Mouse (Mus musculus): ENCODE data around the gene Fosl1. TPM values are rescaled to one million over a fixed set of nuclear protein-coding genes. Genes with fewer than 3 reads are reported as not detected.
"Not testable (repeated sequence)": the region's sequence is repeated elsewhere in the genome, so short reads cannot be mapped to it uniquely, and the experiment has no call there.

The Fosl1 gene
- not detected for total RNA-seq (2021)

- no peak for DNase-seq (ENCODE audit: low spot score)
- intact Hi-C loops (cut with DNase I): no loop called here
Observed at GRCm38 (mm10) chr19:5447515-5448353, at the start of gene Fosl1. TSS of gene Fosl1 (plus strand) at chr19:5447547.

GRCm38 (mm10) chr19:5401073-5401472, 46.3 kb upstream of the Fosl1 start:
- DNase-seq (ENCODE audit: low spot score); intact Hi-C loops (cut with DNase I): not testable (repeated sequence)

DNA sequence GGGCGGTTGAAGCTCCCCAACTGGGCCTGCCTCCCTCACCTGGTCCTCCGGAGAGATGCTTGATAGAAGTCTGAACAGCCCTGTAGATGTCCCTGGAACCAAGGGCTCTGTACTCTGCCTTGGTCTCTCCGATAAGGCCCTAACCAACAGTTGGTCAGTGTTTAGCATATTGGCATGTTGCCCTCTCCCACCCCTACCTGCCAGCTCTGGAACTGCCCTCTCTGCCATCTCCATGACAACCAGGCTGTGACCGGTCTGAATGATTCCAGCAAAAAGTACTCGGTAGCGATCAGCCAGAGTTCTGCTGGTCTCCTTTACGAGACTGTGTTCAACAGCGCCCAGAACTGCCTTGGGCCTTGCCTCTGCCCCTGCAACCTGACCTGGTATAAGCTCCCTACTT, 45.1 kb upstream of the Fosl1 start, which contains the start of gene Tsga10ip:
Gene Tsga10ip (minus strand): TSS at position 234 of the 400 bp plus-strand sequence.
- no peak for DNase-seq (ENCODE audit: low spot score)
- intact Hi-C loops (cut with DNase I): no loop called here

DNA sequence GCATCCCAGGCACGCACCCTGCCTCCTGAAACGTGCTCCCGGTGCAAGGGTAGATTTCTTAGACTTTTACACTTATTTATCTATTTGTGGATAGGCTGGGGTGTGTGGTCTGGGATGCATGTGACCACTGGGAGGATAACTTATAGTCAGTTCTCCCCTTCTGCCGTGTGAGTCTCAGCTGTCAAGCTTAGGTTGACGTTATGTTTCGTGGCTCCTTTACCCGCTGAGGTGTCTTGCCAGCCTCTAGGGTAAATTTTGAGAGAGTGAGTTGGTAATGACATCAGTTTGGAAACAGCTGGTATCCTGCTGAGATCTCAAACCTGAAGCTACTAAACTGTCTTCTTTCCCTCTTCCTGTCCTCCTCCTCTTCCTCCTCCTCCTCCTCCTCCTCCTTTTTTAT, 41.4 kb upstream of the Fosl1 start:
- no peak for DNase-seq (ENCODE audit: low spot score)
- intact Hi-C loops (cut with DNase I): no loop called here

DNA sequence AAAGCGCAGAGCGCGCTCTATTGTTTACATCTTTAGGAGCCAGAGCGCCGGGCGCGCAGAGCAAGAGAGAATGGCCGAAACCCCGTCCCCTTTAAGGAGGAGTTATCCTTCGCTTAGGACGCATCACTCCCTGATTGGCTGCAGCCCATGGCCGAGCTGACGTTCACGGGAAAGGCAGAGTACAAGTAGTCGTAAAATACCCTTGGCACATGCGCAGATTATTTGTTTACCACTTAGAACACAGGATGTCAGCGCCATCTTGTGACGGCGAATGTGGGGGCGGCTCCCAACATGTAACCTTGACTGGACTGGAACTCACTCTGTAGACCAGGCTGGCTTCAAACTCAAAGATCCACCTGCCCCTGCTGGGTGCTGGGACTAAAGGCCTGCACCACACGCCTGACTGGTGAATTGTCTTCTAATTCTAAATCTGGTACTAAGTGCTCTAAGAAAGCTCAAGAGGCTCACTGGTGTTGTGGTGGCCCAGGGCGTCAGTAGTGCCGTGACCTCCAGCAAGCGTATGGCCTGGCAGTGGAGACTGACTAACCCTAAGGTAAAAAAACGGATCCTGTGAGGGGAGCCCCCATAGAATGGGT, 40.7 kb upstream of the Fosl1 start:
- DNase-seq (ENCODE audit: low spot score); intact Hi-C loops (cut with DNase I): not testable (repeated sequence)

DNA sequence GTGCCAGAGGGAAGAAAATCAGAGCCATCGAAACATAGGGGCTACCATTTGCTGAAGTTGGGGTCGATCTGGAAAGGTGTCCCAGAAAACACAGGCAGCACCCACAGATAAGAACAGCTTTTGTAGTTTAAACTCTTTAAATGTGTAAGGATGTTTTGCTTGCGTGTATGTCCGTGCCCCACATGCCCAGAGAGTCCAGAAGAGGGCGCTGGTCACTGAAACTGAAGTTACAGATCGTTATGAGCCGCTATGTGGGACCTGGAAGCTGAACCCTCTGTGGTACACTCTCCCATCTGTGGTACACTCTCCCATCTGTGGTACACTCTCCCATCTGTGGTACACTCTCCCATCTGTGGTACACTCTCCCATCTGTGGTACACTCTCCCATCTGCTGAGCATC, 40.2 kb upstream of the Fosl1 start:
- no peak for DNase-seq (ENCODE audit: low spot score)
- intact Hi-C loops (cut with DNase I): no loop called here

DNA sequence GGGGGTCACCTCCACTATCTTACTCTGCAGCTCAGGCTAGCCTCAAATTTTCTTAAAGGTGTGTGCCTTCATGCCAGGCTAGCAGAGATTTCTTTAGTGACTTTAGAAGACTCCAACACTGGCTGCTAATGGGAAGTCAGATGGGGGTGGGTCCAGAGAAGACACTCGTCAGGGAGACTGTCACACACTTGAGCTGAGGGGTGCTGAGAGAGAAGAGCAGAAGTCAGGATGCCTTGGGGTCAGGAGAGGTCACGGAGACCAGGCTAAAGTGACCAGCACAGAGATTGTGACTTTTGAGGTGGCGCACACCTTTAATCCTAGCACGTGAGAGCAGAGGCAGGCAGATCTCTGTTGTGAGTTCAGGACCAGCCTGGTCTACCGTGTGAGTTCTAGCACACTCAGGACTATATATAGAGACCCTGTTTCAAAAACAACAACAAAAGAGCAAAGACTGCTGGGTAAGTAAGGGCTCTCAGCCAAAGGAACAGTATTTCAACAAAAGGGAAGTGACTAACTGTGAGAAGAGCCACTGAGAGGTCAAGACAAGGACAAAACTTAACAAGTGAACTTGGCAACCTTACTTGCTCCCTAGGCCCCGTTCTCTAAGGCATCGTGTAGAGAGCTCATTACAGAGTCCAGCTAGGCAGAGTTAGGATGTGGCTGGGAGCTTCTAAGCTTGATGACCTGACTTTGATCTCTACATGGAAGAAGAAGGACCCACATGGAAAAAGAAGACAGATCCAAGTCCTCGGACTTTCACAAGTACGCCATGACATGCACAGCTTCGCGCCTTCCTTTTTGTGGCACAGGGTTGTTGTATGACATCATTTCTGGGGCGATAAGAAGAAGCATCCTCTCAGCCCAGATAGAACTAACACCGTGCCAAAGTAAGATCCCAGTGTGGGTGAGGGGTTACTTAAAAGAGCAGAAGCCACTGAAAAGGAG, 39.0 kb upstream of the Fosl1 start:
- intact Hi-C loops (cut with DNase I): no loop called here
- no peak for DNase-seq (ENCODE audit: low spot score)

GRCm38 (mm10) chr19:5409068-5409467, 38.3 kb upstream of the Fosl1 start:
- intact Hi-C loops (cut with DNase I): no loop called here
- peak; percentile 59 for DNase-seq (ENCODE audit: low spot score)

GRCm38 (mm10) chr19:5410641-5411040, 36.7 kb upstream of the Fosl1 start:
- DNase-seq (ENCODE audit: low spot score): no peak
- intact Hi-C loops (cut with DNase I): no loop called here

DNA sequence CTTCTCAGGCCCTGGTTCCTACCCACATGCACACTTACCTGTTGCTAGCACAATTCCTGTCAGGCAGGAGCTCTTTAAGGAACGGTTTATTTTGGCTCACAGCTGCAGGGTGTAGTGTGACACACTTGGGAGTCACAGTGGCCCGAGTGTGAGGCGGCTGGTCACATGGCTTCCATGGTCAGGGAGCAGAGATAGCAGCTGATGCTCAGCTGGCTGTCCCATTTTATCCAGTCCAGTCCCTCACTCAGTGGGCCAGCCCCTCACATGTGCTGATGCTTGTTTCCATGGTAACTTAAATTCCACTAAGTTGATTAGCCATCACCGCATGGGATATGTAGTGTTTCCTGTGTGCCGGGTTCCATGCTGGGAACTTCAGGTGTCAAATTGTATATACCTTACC, 35.4 kb upstream of the Fosl1 start:
- intact Hi-C loops (cut with DNase I): no loop called here
- DNase-seq (ENCODE audit: low spot score): no peak

DNA sequence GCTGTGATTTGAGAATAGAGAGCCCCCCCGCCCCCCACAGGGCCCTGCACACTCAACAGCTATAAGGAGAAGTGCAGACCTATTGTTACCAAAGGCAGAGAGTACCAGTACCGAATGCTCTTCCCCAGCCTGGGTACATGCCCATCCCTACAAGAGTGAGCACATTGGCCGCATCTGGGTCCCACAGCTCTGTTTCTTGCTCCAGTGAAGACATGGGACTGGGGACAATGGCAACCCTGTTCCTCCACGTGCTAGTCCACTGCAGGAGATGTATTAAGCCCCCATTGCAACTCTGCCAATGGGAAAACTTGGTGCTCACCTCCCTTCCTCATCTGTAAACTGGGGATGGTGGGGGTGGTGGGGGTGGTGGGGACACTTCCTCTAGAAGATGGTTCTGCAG, 33.5 kb upstream of the Fosl1 start:
- DNase-seq (ENCODE audit: low spot score): no peak
- intact Hi-C loops (cut with DNase I): no loop called here

- intact Hi-C loops (cut with DNase I): no loop called here
- DNase-seq (ENCODE audit: low spot score): peak; percentile 53
Observed at GRCm38 (mm10) chr19:5414534-5414957, 32.8 kb upstream of the Fosl1 start.

DNA sequence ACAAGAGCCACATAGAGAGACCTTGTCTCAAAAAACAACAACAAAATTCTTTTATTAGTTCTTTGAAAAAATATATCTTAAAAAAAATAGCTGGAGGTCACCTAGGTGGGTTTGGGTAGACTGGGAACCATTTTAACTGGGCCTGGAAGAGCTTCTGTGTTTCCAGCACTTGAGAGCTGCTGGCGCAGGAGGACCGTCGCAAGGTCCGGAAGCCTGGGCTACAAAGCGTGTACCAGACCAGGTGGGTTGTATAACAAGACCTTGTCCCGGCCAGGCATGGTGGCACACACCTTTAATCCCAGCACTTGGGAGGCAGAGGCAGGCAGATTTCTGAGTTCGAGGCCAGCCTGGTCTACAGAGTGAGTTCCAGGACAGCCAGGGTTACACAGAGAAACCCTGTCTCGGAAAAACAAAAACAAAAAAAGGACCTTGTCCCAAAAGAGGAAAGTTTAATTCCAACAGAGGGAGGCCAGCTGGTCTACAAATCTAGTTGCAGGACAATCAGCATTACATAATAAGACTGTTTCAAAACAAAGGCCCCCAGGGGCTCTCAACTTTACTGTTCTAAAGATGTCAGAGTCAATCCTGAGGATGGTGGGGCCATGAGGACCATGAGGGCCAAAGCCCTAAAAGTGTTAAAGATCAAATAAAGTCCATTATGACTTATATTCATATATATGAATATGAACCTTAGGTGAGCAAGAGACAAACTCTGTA, 28.4 kb upstream of the Fosl1 start:
- intact Hi-C loops (cut with DNase I): no loop called here
- DNase-seq (ENCODE audit: low spot score): no peak

- no peak for DNase-seq (ENCODE audit: low spot score)
- intact Hi-C loops (cut with DNase I): no loop called here
Observed at GRCm38 (mm10) chr19:5419630-5420029, 27.7 kb upstream of the Fosl1 start.

- intact Hi-C loops (cut with DNase I): no loop called here
- DNase-seq (ENCODE audit: low spot score): no peak
Observed at GRCm38 (mm10) chr19:5420579-5420978, 26.8 kb upstream of the Fosl1 start.

DNA sequence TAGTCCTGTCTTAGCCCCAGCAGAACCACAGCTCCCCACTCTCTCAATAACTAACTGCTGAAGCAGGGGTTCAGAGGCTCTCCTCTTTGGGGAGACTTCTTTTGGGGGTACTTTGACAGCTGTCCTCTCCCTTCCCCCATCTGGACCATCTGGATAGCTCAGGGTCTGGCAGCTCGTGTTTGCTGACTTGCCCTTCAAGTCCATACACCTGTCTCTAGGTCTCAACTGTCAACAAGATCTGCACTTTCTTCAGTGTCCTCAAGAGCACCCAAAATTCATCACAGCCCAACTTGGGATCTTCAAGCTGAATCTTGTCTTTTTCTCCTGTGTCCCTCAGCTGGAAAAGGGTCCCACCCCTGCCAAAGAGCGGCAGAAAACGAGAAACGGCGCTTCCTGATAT, 25.6 kb upstream of the Fosl1 start:
- intact Hi-C loops (cut with DNase I): no loop called here
- DNase-seq (ENCODE audit: low spot score): no peak

- no peak for DNase-seq (ENCODE audit: low spot score)
- intact Hi-C loops (cut with DNase I): no loop called here
Observed at GRCm38 (mm10) chr19:5422267-5422666, 25.1 kb upstream of the Fosl1 start.

DNA sequence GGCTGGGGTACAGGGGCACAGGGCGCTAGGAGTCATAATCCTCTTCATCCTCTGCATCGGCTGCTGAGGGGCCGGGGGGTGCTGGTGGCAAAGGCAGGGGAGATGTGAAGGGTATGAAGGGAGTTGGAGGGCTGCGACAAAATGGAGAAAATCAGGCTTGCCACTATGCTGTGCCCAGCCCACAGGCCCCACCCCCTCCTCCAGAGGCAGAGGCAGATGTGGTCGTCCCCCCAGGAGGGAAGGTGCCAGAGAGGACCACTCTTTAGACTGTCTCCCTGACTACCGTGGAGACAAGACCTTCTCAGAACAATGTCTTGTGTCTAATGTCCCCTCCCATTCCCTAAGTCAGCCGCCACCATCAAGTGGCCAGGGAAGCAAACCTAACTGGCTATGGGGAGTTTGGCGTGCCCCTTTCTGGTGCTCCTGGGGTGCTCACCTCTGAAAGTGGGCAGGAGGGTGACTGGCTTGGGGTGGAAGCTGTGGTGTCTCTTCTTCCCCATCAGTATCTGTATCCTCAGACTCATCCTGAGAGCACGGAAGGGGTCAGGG, 24.4 kb upstream of the Fosl1 start:
- intact Hi-C loops (cut with DNase I): no loop called here
- no peak for DNase-seq (ENCODE audit: low spot score)

DNA sequence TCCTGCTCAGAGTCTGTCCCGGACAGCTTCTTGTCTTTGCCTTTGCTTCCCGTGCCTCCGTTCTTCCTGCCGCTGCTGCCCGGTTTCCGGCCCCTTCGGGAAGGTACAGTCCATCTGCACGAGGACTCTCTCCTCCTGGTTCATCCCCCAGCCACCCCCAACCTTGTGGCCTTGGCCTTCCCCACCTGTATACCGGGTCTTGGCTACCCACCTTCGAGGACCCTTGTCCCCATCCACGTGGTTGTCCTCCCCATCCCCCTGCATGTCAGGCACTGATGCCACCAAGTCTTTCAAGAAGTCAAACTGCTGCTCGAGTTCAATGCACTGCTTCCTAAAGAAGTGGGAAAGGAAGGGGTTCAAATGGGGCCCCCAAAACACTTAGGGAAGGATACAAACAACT, 23.8 kb upstream of the Fosl1 start:
- no peak for DNase-seq (ENCODE audit: low spot score)
- intact Hi-C loops (cut with DNase I): no loop called here
